16 mouse cellular contexts compared by ENCODE assay signal in genomic region chr11:116298221-116298620, GRCm38 (mm10). TPM values are rescaled to one million over a fixed set of nuclear protein-coding genes. Genes with fewer than 3 reads are reported as not detected.
"Had no signal": no experiment of that assay in that cellular context is flagged by ENCODE, and none has a peak within 500 bp of the region (broad histone marks: within the 10 kb centered on the region; RNA-seq: fewer than 3 reads in every experiment).

No protein-coding gene starts in this region.

- H3K4me3 ChIP-seq: limb, embryonic 15.5 days; liver, embryonic 12.5 days; megakaryocyte, embryonic 14.5 days had no signal

- H3K27ac ChIP-seq: kidney, postnatal 0 days; limb, embryonic 15.5 days; liver, embryonic 12.5 days; macrophage had no signal

- H3K9ac ChIP-seq: limb, embryonic 15.5 days; liver, embryonic 12.5 days had no signal

- H3K4me2 ChIP-seq: limb, embryonic 15.5 days; liver, embryonic 12.5 days; lung, embryonic 14.5 days; midbrain, embryonic 11.5 days had no signal

- H3K9me3 ChIP-seq: limb, embryonic 15.5 days; liver, embryonic 12.5 days had no signal

- DNase-seq: kidney, postnatal 36 days; lung, embryonic 14.5 days; lung, postnatal 10 days; right cerebral cortex, postnatal 14 days; thymus, postnatal 4 days had no signal

- H3K27me3 ChIP-seq: limb, embryonic 15.5 days; liver, embryonic 12.5 days; megakaryocyte, embryonic 14.5 days had no signal

- ATAC-seq: liver, embryonic 12.5 days; midbrain, embryonic 16.5 days had no signal

RNA-seq across cellular contexts. Expression of gene Galr2, which starts 17.5 kb away (rescaled TPM):
- total RNA-seq: layer of hippocampus, adult 18-20 months; layer of hippocampus, postnatal 10 days; left cerebral cortex, adult 18-20 months had no signal
- polyA plus RNA-seq: liver, embryonic 12.5 days; liver, embryonic 16.5 days; lung, embryonic 14.5 days; macrophage had no signal

RNA-seq across cellular contexts. Expression of gene Foxj1, which starts 37.0 kb away (rescaled TPM):
- polyA plus RNA-seq: macrophage had no signal
